Mouse (Mus musculus) intestine, embryonic 16.5 days (tissue): ENCODE results near the gene Fgfr2. TPM values are rescaled to one million over a fixed set of nuclear protein-coding genes. Genes with fewer than 3 reads are reported as not detected.

ENCODE experiments used
- ATAC-seq: fragments of 200-750 bp; cut with Nextera tagmentation; 2 replicates; pipeline ENCODE4 v1.8.0; 2017; ENCODE audit warnings: moderate TSS enrichment, moderate library complexity
- H3K27ac ChIP-seq: fragments of 300-500 bp; sonication (generic); 2 replicates; pipeline ENCODE4 v1.5.1; 2014; ENCODE audit warnings: mild to moderate bottlenecking, low read length
- H3K27me3 ChIP-seq: fragments of 300-500 bp; sonication (generic); replicated peaks from 2 replicates; pipeline ENCODE4 v1.6.1; 2014; ENCODE audit warnings: low read length, control low read depth, mixed read lengths; ENCODE audit not compliant: control insufficient read depth, insufficient read depth
- H3K36me3 ChIP-seq: fragments of 300-500 bp; sonication (generic); 2 replicates; pipeline ENCODE4 v1.6.1; 2014; ENCODE audit warnings: low read length, control low read depth; ENCODE audit not compliant: control insufficient read depth, insufficient read depth
- H3K4me1 ChIP-seq: fragments of 300-500 bp; sonication (generic); 2 replicates; pipeline ENCODE4 v1.6.1; 2014; ENCODE audit warnings: low read length, control low read depth, mixed read lengths; ENCODE audit not compliant: control insufficient read depth, insufficient read depth
- H3K4me2 ChIP-seq: fragments of 300-500 bp; sonication (generic); 2 replicates; pipeline ENCODE4 v1.6.1; 2014; ENCODE audit warnings: low read depth, low read length, control low read depth
- H3K4me3 ChIP-seq: fragments of 300-500 bp; sonication (generic); 2 replicates; pipeline ENCODE4 v1.5.1; 2014; ENCODE audit warnings: mild to moderate bottlenecking, low read length
- H3K9ac ChIP-seq: fragments of 300-500 bp; sonication (generic); 2 replicates; pipeline ENCODE4 v1.6.1; 2014; ENCODE audit warnings: low read depth, low read length
- H3K9me3 ChIP-seq: fragments of 300-500 bp; sonication (generic); 2 replicates; pipeline ENCODE4 v1.6.1; 2016; ENCODE audit warnings: low read length, control low read depth; ENCODE audit not compliant: control insufficient read depth
- WGBS: fragments of 180-500 bp; shearing (Covaris S2); extraction: QIAGEN DNeasy Blood & Tissue Kit; methylation state at CpG from one replicate; pipeline ENCODE4 v1.1.7; 2014; 5-methylcytosine and 5-hydroxymethylcytosine counted together
- polyA plus RNA-seq: library from polyadenylated mRNA; unstranded; fragments of >200 nt; fragmentation: Nextera tagmentation; extraction: Ambion mirVana; gene quantifications from 2 replicates; pipeline ENCODE4 v1.2.1, GENCODE M21; 2015

Fgfr2 gene
- polyA plus RNA-seq, 1 experiment from 2014 or later, result 47.3 TPM

GRCm38 (mm10) chr7:132812619-132813415, 310.3 kb downstream of the Fgfr2 start:
- H3K4me1 ChIP-seq, result peaks cover 48% of the 10 kb centered on the region
- no peaks in the 10 kb centered on the region for H3K27me3 ChIP-seq
- H3K27ac ChIP-seq, result peak overlapping the region; percentile 92
- H3K36me3 ChIP-seq, result no peaks in the 10 kb centered on the region
- ATAC-seq, result peak; percentile 26; the same call in 1 of the 2 replicates
- no peaks in the 10 kb centered on the region for H3K9me3 ChIP-seq
- H3K9ac ChIP-seq, result peak overlapping the region; percentile 89
- H3K4me2 ChIP-seq, result peak overlapping the region; percentile 88
- H3K4me3 ChIP-seq, result peak overlapping the region; percentile 81
- under 1% methylated on average over 59 of the region's 59 CpGs for WGBS

- ATAC-seq, result no peak
- H3K9ac ChIP-seq, result peak overlapping the region; percentile 89
- H3K4me1 ChIP-seq, result peaks cover 56% of the 10 kb centered on the region
- WGBS, result 15% methylated on average over 23 of the region's 23 CpGs
- no peaks in the 10 kb centered on the region for H3K9me3 ChIP-seq
- H3K27ac ChIP-seq, result peak overlapping the region; percentile 92
- peak overlapping the region; percentile 88 for H3K4me2 ChIP-seq
- H3K4me3 ChIP-seq, result peak overlapping the region; percentile 81
- no peaks in the 10 kb centered on the region for H3K27me3 ChIP-seq
- no peaks in the 10 kb centered on the region for H3K36me3 ChIP-seq
Observed at GRCm38 (mm10) chr7:132811716-132812618, 311.2 kb downstream of the Fgfr2 start.

GRCm38 (mm10) chr7:132810879-132811278, 312.3 kb downstream of the Fgfr2 start:
- Histone ChIP-seq H3K27me3 (no peaks in the 10 kb centered on the region), H3K4me1 (peaks cover 66% of the 10 kb centered on the region), H3K9me3 (no peaks in the 10 kb centered on the region), H3K4me2 (peak overlapping the region; percentile 30; the same call in 1 of the 2 replicates), H3K36me3 (no peaks in the 10 kb centered on the region), H3K4me3 (no peak overlapping the region), H3K9ac (no peak overlapping the region), H3K27ac (peak overlapping the region; percentile 70; the same call in 1 of the 2 replicates)
- WGBS, result 67% methylated on average over 1 of the region's 1 CpGs
- peak; percentile 43 for ATAC-seq

DNA sequence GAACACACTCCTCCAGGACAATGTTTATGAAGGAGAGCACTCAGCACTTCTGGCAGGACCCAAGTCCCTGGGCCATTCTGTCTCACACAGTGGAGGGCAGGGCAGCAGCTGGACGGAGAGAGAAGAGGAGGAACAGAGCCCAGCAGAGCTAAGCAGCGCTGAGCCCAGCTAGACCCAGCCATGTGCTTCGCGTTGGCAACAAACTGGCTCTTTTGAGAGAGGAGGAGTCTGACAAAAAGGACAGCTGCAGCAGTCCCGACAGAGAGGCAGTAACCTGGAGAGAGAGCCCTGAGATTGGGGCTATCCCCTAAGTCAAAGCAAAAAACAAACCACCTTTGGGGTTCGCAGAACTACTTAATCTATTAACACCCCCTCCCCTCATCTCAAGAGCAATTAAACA, 312.8 kb downstream of the Fgfr2 start:
- ATAC-seq, result 0 out of 2 replicates have a peak, but pooled peaks have one; percentile 6
- H3K9me3 ChIP-seq, result no peaks in the 10 kb centered on the region
- peak overlapping the region; percentile 61; the same call in 1 of the 2 replicates for H3K9ac ChIP-seq
- peak overlapping the region; percentile 70 for H3K27ac ChIP-seq
- H3K27me3 ChIP-seq, result no peaks in the 10 kb centered on the region
- no peak overlapping the region for H3K4me3 ChIP-seq
- 33% methylated on average over 6 of the region's 6 CpGs for WGBS
- peak overlapping the region; percentile 30 for H3K4me2 ChIP-seq
- H3K36me3 ChIP-seq, result no peaks in the 10 kb centered on the region
- peaks cover 66% of the 10 kb centered on the region for H3K4me1 ChIP-seq

GRCm38 (mm10) chr7:132809721-132810120, 313.4 kb downstream of the Fgfr2 start:
- no peaks in the 10 kb centered on the region for H3K9me3 ChIP-seq
- no peak overlapping the region for H3K4me3 ChIP-seq
- peak overlapping the region; percentile 61 for H3K9ac ChIP-seq
- H3K36me3 ChIP-seq, result no peaks in the 10 kb centered on the region
- H3K4me2 ChIP-seq, result peak overlapping the region; percentile 30; the same call in 1 of the 2 replicates
- no peak for ATAC-seq
- WGBS, result 40% methylated on average over 6 of the region's 6 CpGs
- peaks cover 63% of the 10 kb centered on the region for H3K4me1 ChIP-seq
- peak overlapping the region; percentile 94 for H3K27ac ChIP-seq
- H3K27me3 ChIP-seq, result no peaks in the 10 kb centered on the region

GRCm38 (mm10) chr7:132808841-132809682, 314.1 kb downstream of the Fgfr2 start:
- peak overlapping the region; percentile 61 for H3K9ac ChIP-seq
- peaks cover 67% of the 10 kb centered on the region for H3K4me1 ChIP-seq
- H3K27me3 ChIP-seq, result no peaks in the 10 kb centered on the region
- H3K4me3 ChIP-seq, result no peak overlapping the region; the same call in 1 of the 2 replicates
- no peak for ATAC-seq
- H3K36me3 ChIP-seq, result no peaks in the 10 kb centered on the region
- peak overlapping the region; percentile 17 for H3K4me2 ChIP-seq
- H3K9me3 ChIP-seq, result no peaks in the 10 kb centered on the region
- 16% methylated on average over 20 of the region's 20 CpGs for WGBS
- peak overlapping the region; percentile 94 for H3K27ac ChIP-seq

GRCm38 (mm10) chr7:132808051-132808796, 314.9 kb downstream of the Fgfr2 start:
- no peak overlapping the region for H3K4me2 ChIP-seq
- peaks cover 74% of the 10 kb centered on the region for H3K4me1 ChIP-seq
- H3K9ac ChIP-seq, result peak overlapping the region; percentile 61
- H3K9me3 ChIP-seq, result no peaks in the 10 kb centered on the region
- H3K27me3 ChIP-seq, result no peaks in the 10 kb centered on the region
- H3K36me3 ChIP-seq, result no peaks in the 10 kb centered on the region
- peak overlapping the region; percentile 94 for H3K27ac ChIP-seq
- H3K4me3 ChIP-seq, result no peak overlapping the region
- WGBS, result 43% methylated on average over 7 of the region's 7 CpGs
- ATAC-seq, result no peak
